Mouse (Mus musculus) macrophage (primary cell): ENCODE results near the gene Gm1993. TPM values are rescaled to one million over a fixed set of nuclear protein-coding genes. Genes with fewer than 3 reads are reported as not detected.
"Not testable (repeated sequence)": the region's sequence is repeated elsewhere in the genome, so short reads cannot be mapped to it uniquely, and the experiment has no call there.

Experiments used
- H3K27ac ChIP-seq: fragments of 350-480 bp; formaldehyde crosslinking; 2 replicates; pipeline ENCODE4 v1.9.0; 2021
- H3K36me3 ChIP-seq: fragments of 350-480 bp; formaldehyde crosslinking; 2 replicates; pipeline ENCODE4 v1.9.0; 2021; ENCODE audit errors: inconsistent target
- H3K4me3 ChIP-seq: fragments of 350-480 bp; formaldehyde crosslinking; 2 replicates; pipeline ENCODE4 v1.9.0; 2021; ENCODE audit errors: inconsistent target
- H3K79me2 ChIP-seq: fragments of 350-480 bp; formaldehyde crosslinking; 2 replicates; pipeline ENCODE4 v1.9.0; 2021; ENCODE audit errors: inconsistent target
- WGBS: methylation state at CpG from one replicate; pipeline ENCODE4 v1.1.7; 2026; ENCODE audit warnings: inconsistent platforms; ENCODE audit not compliant: missing documents; 5-methylcytosine and 5-hydroxymethylcytosine counted together
- polyA plus RNA-seq: library from polyadenylated mRNA; stranded (reverse); fragments of 250-400 nt; gene quantifications from 3 replicates; pipeline ENCODE4 v1.2.4, GENCODE M21; 2018; ENCODE audit warnings: inconsistent platforms
- total RNA-seq, 78 experiments: library from RNA; depleted of rRNA; stranded (reverse); fragments of 250-400 nt; gene quantifications; 1 replicate in 9 of 78; 2 replicates in 24 of 78; 3 replicates in 43 of 78; 4 replicates in 2 of 78; pipeline ENCODE4 v1.2.4; 2018; ENCODE audit warnings: inconsistent platforms in 56 of 78

Gm1993 gene
- total RNA-seq (2018; cell fraction: chromatin; rRNA removed) = not detected
- not detected for total RNA-seq (2018; cell fraction: cytosol; rRNA removed)
- not detected for total RNA-seq (2018; cell fraction: nucleus; rRNA removed)
- not detected in 3 replicates for polyA plus RNA-seq

DNA sequence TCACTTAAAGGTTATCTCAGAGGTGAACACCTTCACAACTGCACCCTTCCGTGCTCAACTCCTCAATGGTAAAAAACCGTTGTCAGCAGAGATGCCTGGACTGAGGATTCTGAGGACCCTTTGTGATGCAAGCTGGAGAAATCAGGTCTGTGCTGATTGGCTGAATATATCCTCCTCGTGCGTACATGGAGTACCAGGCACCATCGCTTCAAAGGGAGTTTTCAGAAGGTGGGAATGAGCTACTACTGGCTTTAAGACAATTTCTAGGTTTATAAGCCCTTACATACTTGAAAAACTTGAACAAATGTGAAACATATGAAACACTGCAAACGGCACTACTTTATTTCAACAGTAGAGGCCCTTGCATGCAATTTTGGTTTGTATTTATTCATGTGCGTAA, at the start of gene Gm1993:
Gm1993 (minus strand) TSS at position 101 of the 400 bp plus-strand sequence.
- not testable (repeated sequence) for H3K36me3 ChIP-seq, H3K4me3 ChIP-seq, H3K27ac ChIP-seq, H3K79me2 ChIP-seq
- 92% methylated on average over 2 of the region's 7 CpGs for WGBS
